Mouse (Mus musculus): ENCODE results near the gene Scgb1b17. TPM values are rescaled to one million over a fixed set of nuclear protein-coding genes. Genes with fewer than 3 reads are reported as not detected.
"Not testable (repeated sequence)": the region's sequence is repeated elsewhere in the genome, so short reads cannot be mapped to it uniquely, and the experiment has no call there.

The Scgb1b17 gene
- not detected in 2 replicates for polyA plus RNA-seq (2014; fragmentation: Nextera tagmentation; extraction: Ambion mirVana)

GRCm38 (mm10) chr7:33063149-33063548 lies at the start of gene Scgb1b17:
Gene Scgb1b17, plus strand, starts transcription at chr7:33063449.
- not testable (repeated sequence) for H3K9me3 ChIP-seq (replicated peaks; ENCODE audit: control insufficient read depth, low read length); H3K36me3 ChIP-seq (replicated peaks; ENCODE audit: control insufficient read depth, insufficient read depth, low read depth, low read length); H3K4me1 ChIP-seq (ENCODE audit: control insufficient read depth, insufficient read depth, low read length); H3K4me3 ChIP-seq (ENCODE audit: low read depth, low read length); H3K27ac ChIP-seq (replicated peaks; ENCODE audit: low read depth, low read length); DNase-seq (ENCODE audit: low spot score); ATAC-seq (replicated peaks; ENCODE audit: insufficient number of reproducible peaks, low FRiP score, low TSS enrichment, low read depth); H3K9ac ChIP-seq (replicated peaks; ENCODE audit: low read length); H3K4me2 ChIP-seq (ENCODE audit: low read depth, low read length); H3K27me3 ChIP-seq (ENCODE audit: control insufficient read depth, insufficient read depth, low read length)

DNA sequence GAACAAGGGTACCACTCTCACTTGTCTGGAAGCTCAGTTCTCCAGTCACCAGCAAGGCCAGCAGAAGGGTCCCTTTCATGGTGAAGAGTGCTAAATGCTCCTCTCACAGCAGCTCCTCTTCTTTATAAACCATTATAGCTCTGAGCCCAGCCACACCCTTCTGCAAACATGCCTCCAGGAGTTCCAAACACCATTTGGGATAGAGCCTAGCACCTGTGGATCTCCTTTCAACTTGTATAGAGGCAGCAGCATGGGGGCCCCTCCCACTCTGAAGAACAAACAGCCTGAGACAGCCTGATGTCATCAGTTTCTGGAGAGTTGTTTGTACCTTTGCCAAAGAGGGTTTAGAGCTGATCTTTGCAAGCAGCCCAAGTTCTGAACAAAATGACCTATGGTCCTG lies 6.8 kb upstream of the Scgb1b17 start, which contains the start of gene Scgb2b17:
Gene Scgb2b17 (minus strand): TSS at position 101 of the 400 bp plus-strand sequence.
- not testable (repeated sequence) for H3K36me3 ChIP-seq (replicated peaks; ENCODE audit: control insufficient read depth, insufficient read depth, low read depth, low read length); H3K4me3 ChIP-seq (ENCODE audit: low read depth, low read length); DNase-seq (ENCODE audit: low spot score); H3K27me3 ChIP-seq (ENCODE audit: control insufficient read depth, insufficient read depth, low read length); H3K4me1 ChIP-seq (ENCODE audit: control insufficient read depth, insufficient read depth, low read length); H3K4me2 ChIP-seq (ENCODE audit: low read depth, low read length); H3K27ac ChIP-seq (replicated peaks; ENCODE audit: low read depth, low read length); H3K9ac ChIP-seq (replicated peaks; ENCODE audit: low read length); H3K9me3 ChIP-seq (replicated peaks; ENCODE audit: control insufficient read depth, low read length); ATAC-seq (replicated peaks; ENCODE audit: insufficient number of reproducible peaks, low FRiP score, low TSS enrichment, low read depth)

Other genes with a start within 250 kb of the Scgb1b17 start
- not detected in 2 replicates for gene Scgb2b15, start 233.8 kb upstream of the Scgb1b17 start, polyA plus RNA-seq (2014; fragmentation: Nextera tagmentation; extraction: Ambion mirVana)
- not detected in 2 replicates for gene Scgb1b15, start 226.9 kb upstream of the Scgb1b17 start, polyA plus RNA-seq (2014; fragmentation: Nextera tagmentation; extraction: Ambion mirVana)
- gene Scgb2b17, start 6.9 kb upstream of the Scgb1b17 start, polyA plus RNA-seq (2014; fragmentation: Nextera tagmentation; extraction: Ambion mirVana): not detected in 2 replicates
- not detected in 2 replicates for gene Scgb2b18, start 110.4 kb downstream of the Scgb1b17 start, polyA plus RNA-seq (2014; fragmentation: Nextera tagmentation; extraction: Ambion mirVana)
- gene Scgb1b18, start 122.1 kb downstream of the Scgb1b17 start, polyA plus RNA-seq (2014; fragmentation: Nextera tagmentation; extraction: Ambion mirVana): not detected in 2 replicates
- gene Scgb2b19, start 216.9 kb downstream of the Scgb1b17 start, polyA plus RNA-seq (2014; fragmentation: Nextera tagmentation; extraction: Ambion mirVana): not detected in 2 replicates
- not detected in 2 replicates for gene Scgb1b19, start 223.8 kb downstream of the Scgb1b17 start, polyA plus RNA-seq (2014; fragmentation: Nextera tagmentation; extraction: Ambion mirVana)